Mouse (Mus musculus): ENCODE results near the gene Zcchc17.

DNA sequence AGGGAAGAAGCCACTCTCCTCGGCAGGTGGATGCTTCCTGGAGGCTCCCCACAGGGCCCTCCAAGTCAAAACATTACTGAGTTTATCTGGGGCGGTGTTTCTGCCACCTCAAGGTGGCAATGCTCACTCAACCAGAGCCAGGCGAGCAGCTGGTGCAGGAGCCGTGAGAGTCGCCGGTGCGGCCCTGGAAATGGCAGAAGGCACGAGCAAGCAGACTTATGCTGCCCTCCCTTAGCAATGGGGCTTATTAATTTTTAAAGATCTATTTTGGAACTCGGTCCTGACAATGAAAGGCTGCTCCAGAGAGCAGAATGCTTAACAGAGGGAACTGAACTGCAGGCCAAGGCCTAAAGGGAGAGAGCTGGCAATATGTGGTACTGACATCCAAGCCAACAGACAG is 32.4 kb downstream of the Zcchc17 start:
- TF ChIP-seq POLR2A (IDR thresholded peaks at IDR 0.05; ENCODE audit: low read depth, low read length) (no peak), CTCF (IDR thresholded peaks at IDR 0.05; ENCODE audit: extremely low read depth, insufficient read depth, insufficient read length, insufficient replicate concordance) (no peak)
